Mouse (Mus musculus) testis, adult 2 months (tissue): ENCODE measurements around the gene Astn2.

Source experiments
- CTCF ChIP-seq: fragments of 200-500 bp; IDR thresholded peaks from 2 replicates; pipeline ENCODE4 v1.5.1; 2012; ENCODE audit warnings: low read depth, mild to moderate bottlenecking, inconsistent platforms, low read length, moderate library complexity; ENCODE audit not compliant: control insufficient read depth, insufficient read depth, insufficient replicate concordance
- POLR2A ChIP-seq: fragments of 200-500 bp; IDR thresholded peaks from 2 replicates; pipeline ENCODE4 v1.6.1; 2012; ENCODE audit warnings: low read depth, mild to moderate bottlenecking, inconsistent platforms, low read length, moderate library complexity; ENCODE audit not compliant: control insufficient read depth

DNA sequence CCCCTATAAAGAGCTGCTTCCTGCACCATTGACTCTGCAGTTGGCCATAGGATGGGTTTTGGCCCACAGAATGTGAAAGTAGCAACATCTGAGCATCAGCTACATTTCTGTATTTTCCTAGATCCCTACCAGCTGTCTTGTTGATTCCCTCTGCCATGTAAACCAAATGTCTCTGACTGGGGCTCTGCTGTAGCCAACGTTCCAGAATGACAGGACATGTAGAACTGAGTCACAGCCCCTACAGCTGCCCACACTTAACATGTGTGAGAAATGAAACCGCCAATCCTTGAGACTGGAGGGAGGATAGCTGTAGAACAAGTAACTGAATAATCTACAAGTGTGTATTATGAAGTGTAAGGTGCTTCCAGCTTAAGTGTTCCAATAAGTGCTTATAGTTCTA lies 145.5 kb downstream of the Astn2 start:
- no peak for TF ChIP-seq POLR2A
- no peak for TF ChIP-seq CTCF
